Mouse (Mus musculus): ENCODE results near the gene D630003M21Rik.

- TF ChIP-seq POLR2A (IDR thresholded peaks at IDR 0.05; ENCODE audit: borderline replicate concordance, extremely low read depth, insufficient read depth, insufficient read length, poor library complexity, severe bottlenecking) (no peak), CTCF (IDR thresholded peaks at IDR 0.05; ENCODE audit: borderline replicate concordance, extremely low read depth, insufficient read depth, insufficient read length) (no peak)
Measured at GRCm38 (mm10) chr2:158153728-158154343, 75.2 kb downstream of the D630003M21Rik start.
